ENCODE assay signal across 8 mouse cellular contexts in the genomic region with DNA sequence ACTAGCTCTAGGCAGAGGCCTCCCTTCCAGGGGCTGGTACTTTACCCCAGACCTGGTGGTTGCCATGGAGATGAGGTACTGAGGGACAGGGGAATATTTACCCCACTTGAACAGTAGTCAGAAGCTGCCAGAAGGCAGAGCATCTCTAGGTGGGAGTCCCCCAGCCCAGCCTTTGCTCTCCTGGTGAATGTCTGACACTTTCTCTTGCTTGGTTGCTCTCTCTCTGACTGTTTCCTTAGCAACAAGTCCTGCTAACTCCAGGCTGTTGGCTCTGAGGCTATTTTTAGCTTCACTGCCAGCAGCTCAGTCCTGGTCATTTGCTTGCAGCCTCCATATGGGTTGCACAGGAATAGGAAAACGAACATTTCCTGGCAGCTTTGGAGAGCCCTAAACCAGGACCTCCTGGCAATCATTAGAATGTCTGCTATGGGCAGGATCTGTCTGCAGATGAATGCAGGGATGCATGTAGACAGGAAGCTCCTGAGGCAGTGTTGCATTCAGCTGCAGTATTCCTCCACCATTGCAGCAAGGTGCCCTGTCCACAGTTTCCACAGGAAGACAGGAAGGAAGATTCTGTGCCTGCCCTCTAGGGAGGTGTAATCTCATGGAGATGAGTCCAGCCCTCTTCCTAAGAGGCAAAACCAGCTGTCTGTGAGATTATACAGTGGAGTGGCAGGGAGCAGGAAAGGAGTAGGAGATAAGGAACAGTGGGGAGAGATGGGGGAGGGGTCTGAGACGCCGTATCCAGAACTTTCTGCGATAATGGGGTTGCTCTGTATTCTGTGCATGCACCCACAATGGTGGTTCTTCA.
DNase-seq lines count a peak whose midpoint lies in the region; ATAC-seq and TF ChIP-seq lines count a peak whose summit lies in the region.

No protein-coding gene starts in this region.

- H3K4me1 ChIP-seq in megakaryocyte, embryonic 14.5 days: peaks cover 96% of the 10 kb centered on the region
- H3K4me1 ChIP-seq in forebrain, postnatal 0 days (ENCODE audit: insufficient read depth): peaks cover 43% of the 10 kb centered on the region
- H3K4me1 ChIP-seq in intestine, postnatal 0 days (replicated peaks; ENCODE audit: control insufficient read depth, insufficient read depth, low read length): peaks cover 8% of the 10 kb centered on the region

- H3K4me2 ChIP-seq in forebrain, postnatal 0 days (ENCODE audit: low read depth): peak overlapping the region; percentile 20
- no peak overlapping the region for H3K4me2 ChIP-seq in intestine, postnatal 0 days (replicated peaks; ENCODE audit: low read depth)

- DNase-seq in forebrain, postnatal 0 days: peak; percentile 84
- peak; percentile 59 to 91 for DNase-seq in left cerebral cortex, postnatal 14 days (ENCODE audit: low spot score in 2 of 2)
- peak; percentile 49 for DNase-seq in neural tube, embryonic 10.5 days (ENCODE audit: extremely low spot score, low spot score)
- DNase-seq in gastrocnemius, adult 18-20 months (ENCODE audit: low spot score): no peak
- no peak for DNase-seq in urinary bladder, adult 2 months (ENCODE audit: low spot score)

- peaks cover 81% of the 10 kb centered on the region for H3K36me3 ChIP-seq in megakaryocyte, embryonic 14.5 days (replicated peaks; ENCODE audit: low read length)
- H3K36me3 ChIP-seq in forebrain, postnatal 0 days (ENCODE audit: insufficient read depth): peaks cover 3% of the 10 kb centered on the region; the same call in 1 of the 2 replicates
- H3K36me3 ChIP-seq in intestine, postnatal 0 days (ENCODE audit: control insufficient read depth, insufficient read depth): peaks cover 23% of the 10 kb centered on the region

- 28% methylated on average over 4 of the region's 4 CpGs for WGBS in forebrain, postnatal 0 days
- 24% methylated on average over 4 of the region's 4 CpGs for WGBS in intestine, postnatal 0 days

- intact Hi-C loops in left cerebral cortex, postnatal 14 days (cut with DNase I): no loop called here

- ATAC-seq in megakaryocyte, adult 5-6 weeks (ENCODE audit: poor library complexity, severe bottlenecking): no peak
- peak; percentile 90 for ATAC-seq in forebrain, postnatal 0 days
- ATAC-seq in intestine, postnatal 0 days: no peak

- H3K4me3 ChIP-seq in megakaryocyte, embryonic 14.5 days (replicated peaks): peak overlapping the region; percentile 82
- no peak overlapping the region for H3K4me3 ChIP-seq in forebrain, postnatal 0 days (ENCODE audit: low read depth, low read length)
- H3K4me3 ChIP-seq in intestine, postnatal 0 days (ENCODE audit: low read depth, low read length): no peak overlapping the region

- no peaks in the 10 kb centered on the region for H3K27me3 ChIP-seq in megakaryocyte, embryonic 14.5 days (replicated peaks)
- no peaks in the 10 kb centered on the region for H3K27me3 ChIP-seq in forebrain, postnatal 0 days (ENCODE audit: insufficient read depth, low read length)
- H3K27me3 ChIP-seq in intestine, postnatal 0 days (replicated peaks; ENCODE audit: control insufficient read depth, insufficient read depth, low read length): no peaks in the 10 kb centered on the region

- H3K27ac ChIP-seq in forebrain, postnatal 0 days (ENCODE audit: low read depth, low read length): peak overlapping the region; percentile 90
- peak overlapping the region; percentile 36 for H3K27ac ChIP-seq in intestine, postnatal 0 days (ENCODE audit: low read depth, low read length)

- H3K9me3 ChIP-seq in megakaryocyte, embryonic 14.5 days: no peaks in the 10 kb centered on the region
- H3K9me3 ChIP-seq in forebrain, postnatal 0 days (ENCODE audit: low read length): no peaks in the 10 kb centered on the region
- no peaks in the 10 kb centered on the region for H3K9me3 ChIP-seq in intestine, postnatal 0 days (ENCODE audit: control insufficient read depth)

- no peak for TF ChIP-seq CTCF in forebrain, postnatal 0 days (IDR thresholded peaks at IDR 0.05; ENCODE audit: low read depth)
- TF ChIP-seq CTCF in intestine, postnatal 0 days (IDR thresholded peaks at IDR 0.05; ENCODE audit: low read depth): no peak

- 0 out of 2 replicates have a peak overlapping the region, but pooled peaks have one; percentile 18 for H3K9ac ChIP-seq in forebrain, postnatal 0 days
- H3K9ac ChIP-seq in intestine, postnatal 0 days (ENCODE audit: low read depth, low read length): no peak overlapping the region

Comparison
In these comparisons a context has a peak if more than half of its experiments do, and no peak if none do; other contexts are left out.
1. DNase-seq: peak in forebrain, postnatal 0 days (single experiment), left cerebral cortex, postnatal 14 days (2 of 2) and neural tube, embryonic 10.5 days (single experiment); none in gastrocnemius, adult 18-20 months (single experiment) and urinary bladder, adult 2 months (single experiment).